Mouse (Mus musculus): ENCODE data around the gene Tmod1.

The Tmod1 gene

GRCm38 (mm10) chr4:46092429-46093076 is 53.8 kb downstream of the Tmod1 start:
- DNase-seq: no peak

GRCm38 (mm10) chr4:46094916-46095825 is 56.4 kb downstream of the Tmod1 start:
- no peak for DNase-seq

GRCm38 (mm10) chr4:46095826-46096159 is 57.1 kb downstream of the Tmod1 start:
- DNase-seq: no peak

GRCm38 (mm10) chr4:46096546-46096945 is 57.8 kb downstream of the Tmod1 start:
- DNase-seq: no peak

- no peak for DNase-seq
These were observed 58.9 kb downstream of the Tmod1 start for GRCm38 (mm10) chr4:46097591-46097990.

- no peak for DNase-seq
These were observed 60.4 kb downstream of the Tmod1 start for GRCm38 (mm10) chr4:46099132-46099531.

- DNase-seq: no peak
These were observed 61.8 kb downstream of the Tmod1 start for GRCm38 (mm10) chr4:46100539-46100938.

- no peak for DNase-seq
These were observed 62.5 kb downstream of the Tmod1 start for GRCm38 (mm10) chr4:46101211-46101711.

- no peak for DNase-seq
These were observed 63.5 kb downstream of the Tmod1 start for GRCm38 (mm10) chr4:46102078-46102769.

GRCm38 (mm10) chr4:46110084-46110483 is 71.3 kb downstream of the Tmod1 start:
- DNase-seq: no peak

GRCm38 (mm10) chr4:46111361-46111760 is 72.6 kb downstream of the Tmod1 start:
- no peak for DNase-seq

- DNase-seq: no peak
These were observed 76.6 kb downstream of the Tmod1 start for GRCm38 (mm10) chr4:46115308-46115707.

- DNase-seq: no peak
These were observed 77.9 kb downstream of the Tmod1 start for GRCm38 (mm10) chr4:46116544-46117175.

- no peak for DNase-seq
These were observed 78.8 kb downstream of the Tmod1 start for GRCm38 (mm10) chr4:46117536-46117935.

GRCm38 (mm10) chr4:46119514-46120094 is 80.9 kb downstream of the Tmod1 start:
- DNase-seq: no peak

GRCm38 (mm10) chr4:46120767-46121166 is 82.0 kb downstream of the Tmod1 start:
- DNase-seq: no peak

- DNase-seq: no peak
These were observed 84.6 kb downstream of the Tmod1 start for GRCm38 (mm10) chr4:46123358-46123757.

GRCm38 (mm10) chr4:46126541-46126940 is 87.8 kb downstream of the Tmod1 start:
- DNase-seq: peak; percentile 18 to 61

- DNase-seq: no peak
These were observed 90.7 kb downstream of the Tmod1 start for GRCm38 (mm10) chr4:46129311-46130004.

- peak; percentile 15 to 54 for DNase-seq
These were observed 91.5 kb downstream of the Tmod1 start for GRCm38 (mm10) chr4:46130221-46130620.

GRCm38 (mm10) chr4:46131791-46132190 is 93.1 kb downstream of the Tmod1 start:
- no peak for DNase-seq
